Mouse (Mus musculus) liver, adult 2 months (tissue): ENCODE data around the gene Pdpk1. TPM values are rescaled to one million over a fixed set of nuclear protein-coding genes. Genes with fewer than 3 reads are reported as not detected.
"Not testable (repeated sequence)": the region's sequence is repeated elsewhere in the genome, so short reads cannot be mapped to it uniquely, and the experiment has no call there.

ENCODE experiments used
- DNase-seq: peaks from one replicate; pipeline ENCODE4 v3.0.0-alpha.2; 2011; ENCODE audit warnings: low read depth, low spot score; ENCODE audit errors: extremely low read depth
- H3K27ac ChIP-seq: fragments of 200-500 bp; replicated peaks from 2 replicates; pipeline ENCODE4 v1.5.1; 2012; ENCODE audit warnings: low read depth, mild to moderate bottlenecking, control low read depth, inconsistent platforms, low read length; ENCODE audit not compliant: insufficient read depth
- H3K27me3 ChIP-seq: fragments of 200-500 bp; 2 replicates; pipeline ENCODE4 v1.6.1; 2012; ENCODE audit warnings: mild to moderate bottlenecking, moderate library complexity, low read length, inconsistent platforms; ENCODE audit not compliant: control insufficient read depth, insufficient read depth
- H3K36me3 ChIP-seq: fragments of 200-500 bp; 2 replicates; pipeline ENCODE4 v1.6.1; 2012; ENCODE audit warnings: low read length, inconsistent platforms; ENCODE audit not compliant: control insufficient read depth, insufficient read depth
- H3K4me1 ChIP-seq: fragments of 200-500 bp; 2 replicates; pipeline ENCODE4 v1.6.1; 2011; ENCODE audit warnings: low read length; ENCODE audit not compliant: control insufficient read depth, insufficient read depth
- H3K4me3 ChIP-seq: fragments of 200-500 bp; 2 replicates; pipeline ENCODE4 v1.5.1; 2011; ENCODE audit warnings: low read depth, mild to moderate bottlenecking, control low read depth, low read length, moderate library complexity; ENCODE audit not compliant: insufficient read depth
- H3K79me2 ChIP-seq: fragments of 200-500 bp; 2 replicates; pipeline ENCODE4 v1.6.1; 2012; ENCODE audit warnings: inconsistent platforms, mild to moderate bottlenecking, low read length, moderate library complexity; ENCODE audit not compliant: control insufficient read depth, insufficient read depth
- H3K9ac ChIP-seq: fragments of 200-500 bp; 2 replicates; pipeline ENCODE4 v1.6.1; 2012; ENCODE audit warnings: low read depth, mild to moderate bottlenecking, control low read depth, inconsistent platforms, low read length
- CTCF ChIP-seq: fragments of 200-500 bp; IDR thresholded peaks from 2 replicates; pipeline ENCODE4 v1.5.1; 2011; ENCODE audit warnings: low read depth, low read length, control low read depth
- POLR2A ChIP-seq: fragments of 200-500 bp; IDR thresholded peaks from 2 replicates; pipeline ENCODE4 v1.6.1; 2011; ENCODE audit warnings: low read length, control low read depth; ENCODE audit not compliant: insufficient read depth; ENCODE audit errors: extremely low read depth
- WGBS: fragments of 180-500 bp; shearing (Covaris S2); methylation state at CpG from one replicate; pipeline ENCODE4 v1.1.7; 2018; 5-methylcytosine and 5-hydroxymethylcytosine counted together
- polyA plus RNA-seq: library from polyadenylated mRNA; depleted of rRNA; stranded (reverse); fragments of >200 nt; gene quantifications from 2 replicates; pipeline ENCODE4 v1.2.3, GENCODE M21; 2012
- total RNA-seq: library from RNA; depleted of rRNA; stranded (reverse); fragments of >200 nt; gene quantifications from 2 replicates; pipeline ENCODE4 v1.2.3, GENCODE M21; 2014

Gene Pdpk1
- total and polyA plus RNA-seq, 2 experiments: 10.2 to 19.7 TPM

GRCm38 (mm10) chr17:24111256-24111655, 39.5 kb downstream of the Pdpk1 start:
- Histone ChIP-seq H3K27me3 (no peaks in the 10 kb centered on the region), H3K4me1 (peaks cover 6% of the 10 kb centered on the region), H3K9ac (no peak overlapping the region), H3K79me2 (peaks cover 7% of the 10 kb centered on the region; the same call in 1 of the 2 replicates), H3K27ac (no peak overlapping the region), H3K36me3 (peaks cover 23% of the 10 kb centered on the region), H3K4me3 (no peak overlapping the region)
- WGBS: 21% methylated on average over 1 of the region's 1 CpGs
- TF ChIP-seq CTCF: no peak
- no peak for TF ChIP-seq POLR2A
- no peak for DNase-seq

GRCm38 (mm10) chr17:24108896-24109295, 41.8 kb downstream of the Pdpk1 start:
- no peak for TF ChIP-seq CTCF
- TF ChIP-seq POLR2A: no peak
- H3K27ac ChIP-seq: no peak overlapping the region
- peaks cover 3% of the 10 kb centered on the region; the same call in 1 of the 2 replicates for H3K4me1 ChIP-seq
- 74% methylated on average over 1 of the region's 1 CpGs for WGBS
- DNase-seq: no peak
- no peaks in the 10 kb centered on the region for H3K27me3 ChIP-seq
- H3K79me2 ChIP-seq: peaks cover 2% of the 10 kb centered on the region; the same call in 1 of the 2 replicates
- no peak overlapping the region for H3K9ac ChIP-seq
- H3K36me3 ChIP-seq: peaks cover 29% of the 10 kb centered on the region
- no peak overlapping the region for H3K4me3 ChIP-seq

- DNase-seq: no peak
- H3K36me3 ChIP-seq: peaks cover 40% of the 10 kb centered on the region
- no peaks in the 10 kb centered on the region for H3K4me1 ChIP-seq
- TF ChIP-seq POLR2A: no peak
- TF ChIP-seq CTCF: no peak
- peaks cover 2% of the 10 kb centered on the region; the same call in 1 of the 2 replicates for H3K79me2 ChIP-seq
- no peak overlapping the region for H3K27ac ChIP-seq
- H3K4me3 ChIP-seq: no peak overlapping the region
- no peak overlapping the region for H3K9ac ChIP-seq
- WGBS: 40% methylated on average over 2 of the region's 2 CpGs
- H3K27me3 ChIP-seq: no peaks in the 10 kb centered on the region
Observed at GRCm38 (mm10) chr17:24105111-24105510, 45.6 kb downstream of the Pdpk1 start.

- no peak for TF ChIP-seq POLR2A
- WGBS: 95% methylated on average over 4 of the region's 4 CpGs
- Histone ChIP-seq H3K79me2 (no peaks in the 10 kb centered on the region), H3K27me3 (no peaks in the 10 kb centered on the region), H3K4me3 (no peak overlapping the region), H3K36me3 (peaks cover 41% of the 10 kb centered on the region), H3K9ac (no peak overlapping the region), H3K4me1 (no peaks in the 10 kb centered on the region), H3K27ac (no peak overlapping the region)
- no peak for DNase-seq
Observed at GRCm38 (mm10) chr17:24098354-24098753, 52.4 kb downstream of the Pdpk1 start.

- H3K79me2 ChIP-seq: no peaks in the 10 kb centered on the region
- no peak overlapping the region for H3K9ac ChIP-seq
- 54% methylated on average over 1 of the region's 1 CpGs for WGBS
- H3K4me3 ChIP-seq: no peak overlapping the region
- peaks cover 56% of the 10 kb centered on the region for H3K36me3 ChIP-seq
- H3K4me1 ChIP-seq: no peaks in the 10 kb centered on the region
- TF ChIP-seq CTCF: no peak
- no peak for TF ChIP-seq POLR2A
- H3K27ac ChIP-seq: no peak overlapping the region
- H3K27me3 ChIP-seq: no peaks in the 10 kb centered on the region
- no peak for DNase-seq
Observed at GRCm38 (mm10) chr17:24090575-24090974, 60.1 kb downstream of the Pdpk1 start.

GRCm38 (mm10) chr17:24086399-24086798, 64.3 kb downstream of the Pdpk1 start:
- H3K4me1 ChIP-seq, DNase-seq, H3K4me3 ChIP-seq, H3K27me3 ChIP-seq, H3K9ac ChIP-seq, H3K79me2 ChIP-seq, H3K27ac ChIP-seq: not testable (repeated sequence)
- 94% methylated on average over 4 of the region's 4 CpGs for WGBS
- peaks cover 49% of the 10 kb centered on the region for H3K36me3 ChIP-seq
